Mouse (Mus musculus) embryonic facial prominence, embryonic 10.5 days (tissue): ENCODE results near the gene Gm10639. TPM values are rescaled to one million over a fixed set of nuclear protein-coding genes. Genes with fewer than 3 reads are reported as not detected.

Source experiments
- DNase-seq: peaks from one replicate; pipeline ENCODE4 v3.0.0-alpha.2; 2017; ENCODE audit warnings: low spot score
- H3K27ac ChIP-seq: fragments of 300-500 bp; sonication (generic); replicated peaks from 2 replicates; pipeline ENCODE4 v1.5.1; 2016; ENCODE audit warnings: mild to moderate bottlenecking
- H3K27me3 ChIP-seq: fragments of 300-500 bp; sonication (generic); replicated peaks from 2 replicates; pipeline ENCODE4 v1.6.1; 2016; ENCODE audit warnings: low read depth, mild to moderate bottlenecking; ENCODE audit not compliant: poor library complexity, severe bottlenecking
- H3K36me3 ChIP-seq: fragments of 300-500 bp; sonication (generic); replicated peaks from 2 replicates; pipeline ENCODE4 v1.6.1; 2016; ENCODE audit warnings: mild to moderate bottlenecking, moderate library complexity
- H3K4me1 ChIP-seq: fragments of 300-500 bp; sonication (generic); 2 replicates; pipeline ENCODE4 v1.6.1; 2016
- H3K4me3 ChIP-seq: fragments of 300-500 bp; sonication (generic); 2 replicates; pipeline ENCODE4 v1.5.1; 2016; ENCODE audit warnings: mild to moderate bottlenecking, moderate library complexity
- H3K9me3 ChIP-seq: fragments of 300-500 bp; sonication (generic); 2 replicates; pipeline ENCODE4 v1.6.1; 2016; ENCODE audit warnings: mild to moderate bottlenecking
- WGBS: fragments of 180-500 bp; shearing (Covaris S2); methylation state at CpG from one replicate; pipeline ENCODE4 v1.1.7; 2016; 5-methylcytosine and 5-hydroxymethylcytosine counted together
- polyA plus RNA-seq: library from polyadenylated mRNA; unstranded; fragments of >200 nt; fragmentation: Nextera tagmentation; extraction: Ambion mirVana; gene quantifications from 2 replicates; pipeline ENCODE4 v1.2.1, GENCODE M21; 2016

Gm10639 gene
- polyA plus RNA-seq, 1 experiment from 2014 or later, result not detected

- H3K4me3 ChIP-seq, result no peak overlapping the region
- H3K4me1 ChIP-seq, result no peaks in the 10 kb centered on the region
- H3K27me3 ChIP-seq, result no peaks in the 10 kb centered on the region
- H3K9me3 ChIP-seq, result no peaks in the 10 kb centered on the region
- H3K36me3 ChIP-seq, result no peaks in the 10 kb centered on the region
- no peak for DNase-seq
- 86% methylated on average over 6 of the region's 6 CpGs for WGBS
- H3K27ac ChIP-seq, result no peak overlapping the region
Measured at GRCm38 (mm10) chr9:78351504-78352220, 61.9 kb downstream of the Gm10639 start.

Other genes with a start within 250 kb of the Gm10639 start
- 0.09 TPM in 1 of 2 replicates, not detected in the other for gene Gcm1, start 238.0 kb upstream of the Gm10639 start, polyA plus RNA-seq
- gene Fbxo9, start 180.9 kb upstream of the Gm10639 start, polyA plus RNA-seq, result 22.9 and 24.7 TPM in 2 replicates
- gene Ick, start 180.7 kb upstream of the Gm10639 start, polyA plus RNA-seq, result 38.1 and 40.6 TPM in 2 replicates
- gene Gsta4, start 107.1 kb upstream of the Gm10639 start, polyA plus RNA-seq, result 102 and 107 TPM in 2 replicates
- not detected in 2 replicates for gene Gsta1, start 59.3 kb upstream of the Gm10639 start, polyA plus RNA-seq
- gene Gm3776, start 32.8 kb upstream of the Gm10639 start, polyA plus RNA-seq, result not detected in 2 replicates
- gene Omt2a, start 24.9 kb downstream of the Gm10639 start, polyA plus RNA-seq, result not detected in 2 replicates
- not detected in 2 replicates for gene Omt2b, start 37.7 kb downstream of the Gm10639 start, polyA plus RNA-seq
- not detected in 2 replicates for gene Gsta2, start 65.9 kb downstream of the Gm10639 start, polyA plus RNA-seq
- gene Dppa5a, start 78.3 kb downstream of the Gm10639 start, polyA plus RNA-seq, result 0.26 TPM in 1 of 2 replicates, not detected in the other
- 0.80 and 0.96 TPM in 2 replicates for gene Ooep, start 88.8 kb downstream of the Gm10639 start, polyA plus RNA-seq
- gene Ddx43, start 105.9 kb downstream of the Gm10639 start, polyA plus RNA-seq, result 0.12 TPM in 1 of 2 replicates, not detected in the other
- gene Cgas, start 153.3 kb downstream of the Gm10639 start, polyA plus RNA-seq, result 0.21 and 0.55 TPM in 2 replicates
- 23.0 and 23.8 TPM in 2 replicates for gene Mto1, start 158.3 kb downstream of the Gm10639 start, polyA plus RNA-seq
- gene Gm17324, start 158.9 kb downstream of the Gm10639 start, polyA plus RNA-seq, result 0.30 and 0.78 TPM in 2 replicates
- gene Eef1a1, start 199.2 kb downstream of the Gm10639 start, polyA plus RNA-seq, result 3,747 and 3,838 TPM in 2 replicates